Mouse (Mus musculus) ES-Bruce4 (cell line): ENCODE measurements around the gene Uts2r. TPM values are rescaled to one million over a fixed set of nuclear protein-coding genes. Genes with fewer than 3 reads are reported as not detected.
A peak's percentile ranks its signal among the peaks of the same experiment; 100 is the strongest.

ENCODE experiments used
- H3K27ac ChIP-seq: 2 replicates; pipeline ENCODE4 v1.5.1; 2012; ENCODE audit warnings: low read length, inconsistent platforms; ENCODE audit not compliant: insufficient read depth
- H3K27me3 ChIP-seq: 2 replicates; pipeline ENCODE4 v1.6.1; 2012; ENCODE audit warnings: mild to moderate bottlenecking, low read length, inconsistent platforms; ENCODE audit not compliant: control insufficient read depth, poor library complexity, insufficient read depth, severe bottlenecking
- H3K36me3 ChIP-seq: 2 replicates; pipeline ENCODE4 v1.6.1; 2012; ENCODE audit warnings: inconsistent platforms, mild to moderate bottlenecking, low read length, moderate library complexity; ENCODE audit not compliant: control insufficient read depth, poor library complexity, insufficient read depth, severe bottlenecking
- H3K4me1 ChIP-seq: one replicate; pipeline ENCODE4 v1.8.1; 2011; ENCODE audit warnings: low read length; ENCODE audit not compliant: control insufficient read depth, insufficient read depth
- H3K4me3 ChIP-seq: 2 replicates; pipeline ENCODE4 v1.5.1; 2011; ENCODE audit warnings: low read depth, mild to moderate bottlenecking, low read length
- H3K9ac ChIP-seq: 2 replicates; pipeline ENCODE4 v1.6.1; 2012; ENCODE audit warnings: low read depth, mild to moderate bottlenecking, inconsistent platforms; ENCODE audit not compliant: poor library complexity, severe bottlenecking
- H3K9me3 ChIP-seq: replicated peaks from 2 replicates; pipeline ENCODE4 v1.6.1; 2012; ENCODE audit warnings: mild to moderate bottlenecking, low read length, inconsistent platforms; ENCODE audit not compliant: control insufficient read depth, poor library complexity, insufficient read depth, severe bottlenecking
- CTCF ChIP-seq: IDR thresholded peaks from one replicate; pipeline ENCODE4 v1.8.1; 2011; ENCODE audit warnings: low read depth, low read length
- EP300 ChIP-seq: IDR thresholded peaks from 2 replicates; pipeline ENCODE4 v1.6.1; 2011; ENCODE audit warnings: low read depth, low read length; ENCODE audit not compliant: insufficient read depth
- POLR2A ChIP-seq: IDR thresholded peaks from one replicate; pipeline ENCODE4 v1.8.1; 2011; ENCODE audit warnings: low read length; ENCODE audit not compliant: insufficient read depth
- polyA plus RNA-seq: library from polyadenylated mRNA; stranded (reverse); fragments of >200 nt; gene quantifications from 2 replicates; pipeline ENCODE4 v1.2.4, GENCODE M21; 2011; ENCODE audit warnings: low read depth; ENCODE audit not compliant: missing spikeins, insufficient read depth, insufficient read length

Uts2r gene
- polyA plus RNA-seq, 1 experiment, result not detected

DNA sequence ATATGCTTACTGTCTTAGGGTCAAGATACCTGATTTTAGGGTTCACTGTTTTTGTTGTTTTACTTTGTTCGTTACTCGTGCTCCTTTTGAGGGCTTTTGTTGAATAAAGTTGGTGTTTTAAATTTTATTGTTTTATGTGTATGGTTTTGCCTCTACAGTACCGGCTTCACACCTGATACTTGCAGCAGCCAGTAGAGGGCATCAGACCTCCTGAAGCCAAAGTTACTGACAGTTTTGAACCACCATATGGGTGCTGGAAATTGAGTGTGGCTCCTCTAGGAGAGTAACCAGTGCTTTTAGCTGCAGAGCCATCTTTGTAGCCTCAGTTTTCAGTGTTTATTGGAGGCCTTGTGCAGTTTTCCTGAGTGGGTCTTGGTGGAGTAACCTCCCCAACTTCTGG lies 11.9 kb upstream of the Uts2r start:
- no peaks in the 10 kb centered on the region for H3K27me3 ChIP-seq
- H3K4me3 ChIP-seq, result no peak overlapping the region
- no peak overlapping the region for H3K9ac ChIP-seq
- H3K4me1 ChIP-seq, result no peaks in the 10 kb centered on the region
- H3K27ac ChIP-seq, result no peak overlapping the region
- H3K36me3 ChIP-seq, result no peaks in the 10 kb centered on the region; the same call in 1 of the 2 replicates
- H3K9me3 ChIP-seq, result no peaks in the 10 kb centered on the region
- peak; percentile 41 for TF ChIP-seq CTCF
- TF ChIP-seq EP300, result no peak

DNA sequence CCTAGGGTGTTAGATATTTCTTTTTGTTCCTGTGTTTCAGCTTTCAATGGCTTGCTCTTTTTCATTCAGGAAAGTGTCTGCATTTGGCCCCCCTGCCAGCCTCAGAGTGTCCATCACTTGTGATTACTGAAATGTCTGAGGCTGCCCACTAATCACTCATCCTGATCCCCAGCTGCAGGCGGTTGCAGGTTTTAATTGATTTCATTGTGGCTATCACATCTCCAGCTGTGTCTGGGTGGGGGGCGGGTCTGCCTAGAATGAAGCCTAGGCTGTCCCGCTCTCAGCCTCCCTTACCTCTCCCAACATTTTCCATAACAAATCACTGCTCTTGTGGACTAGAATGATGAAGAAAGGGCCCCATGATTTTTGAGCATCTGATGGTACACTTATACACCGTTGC lies 5.9 kb upstream of the Uts2r start:
- TF ChIP-seq POLR2A (no peak), CTCF (no peak), EP300 (no peak)
- H3K9ac ChIP-seq, result no peak overlapping the region
- no peaks in the 10 kb centered on the region for H3K4me1 ChIP-seq
- H3K9me3 ChIP-seq, result no peaks in the 10 kb centered on the region
- no peaks in the 10 kb centered on the region for H3K36me3 ChIP-seq
- peaks cover 6% of the 10 kb centered on the region for H3K27me3 ChIP-seq
- H3K27ac ChIP-seq, result no peak overlapping the region
- no peak overlapping the region for H3K4me3 ChIP-seq

DNA sequence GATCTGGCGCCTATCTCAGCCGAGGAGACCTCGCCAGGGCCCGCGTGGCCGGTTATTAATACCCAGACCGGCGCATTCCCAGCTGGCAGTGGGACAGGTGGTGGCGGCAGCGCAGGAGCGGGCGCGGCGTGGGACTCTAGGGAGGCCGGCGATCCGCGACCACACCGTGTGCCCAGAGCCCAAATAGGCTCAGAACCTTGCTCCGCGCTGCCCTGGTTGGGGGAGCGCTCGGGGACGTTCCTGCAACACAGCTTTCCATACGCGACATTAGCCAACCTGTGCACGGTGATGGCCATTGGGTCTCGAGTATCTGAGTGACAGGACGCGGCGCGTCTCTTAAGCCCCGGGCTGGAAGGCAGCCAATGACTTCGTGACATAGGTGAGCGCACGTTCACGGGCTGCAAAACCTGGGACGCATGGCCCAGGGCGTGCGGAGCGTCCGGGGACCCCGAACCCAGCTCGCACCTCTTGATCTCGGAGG lies 3.6 kb upstream of the Uts2r start:
- TF ChIP-seq POLR2A (no peak), EP300 (no peak)
- Histone ChIP-seq H3K36me3 (no peaks in the 10 kb centered on the region), H3K27ac (no peak overlapping the region), H3K9ac (peak overlapping the region; percentile 9; the same call in 1 of the 2 replicates), H3K27me3 (peaks cover 6% of the 10 kb centered on the region), H3K9me3 (no peaks in the 10 kb centered on the region), H3K4me3 (peak overlapping the region; percentile 45), H3K4me1 (no peaks in the 10 kb centered on the region)

DNA sequence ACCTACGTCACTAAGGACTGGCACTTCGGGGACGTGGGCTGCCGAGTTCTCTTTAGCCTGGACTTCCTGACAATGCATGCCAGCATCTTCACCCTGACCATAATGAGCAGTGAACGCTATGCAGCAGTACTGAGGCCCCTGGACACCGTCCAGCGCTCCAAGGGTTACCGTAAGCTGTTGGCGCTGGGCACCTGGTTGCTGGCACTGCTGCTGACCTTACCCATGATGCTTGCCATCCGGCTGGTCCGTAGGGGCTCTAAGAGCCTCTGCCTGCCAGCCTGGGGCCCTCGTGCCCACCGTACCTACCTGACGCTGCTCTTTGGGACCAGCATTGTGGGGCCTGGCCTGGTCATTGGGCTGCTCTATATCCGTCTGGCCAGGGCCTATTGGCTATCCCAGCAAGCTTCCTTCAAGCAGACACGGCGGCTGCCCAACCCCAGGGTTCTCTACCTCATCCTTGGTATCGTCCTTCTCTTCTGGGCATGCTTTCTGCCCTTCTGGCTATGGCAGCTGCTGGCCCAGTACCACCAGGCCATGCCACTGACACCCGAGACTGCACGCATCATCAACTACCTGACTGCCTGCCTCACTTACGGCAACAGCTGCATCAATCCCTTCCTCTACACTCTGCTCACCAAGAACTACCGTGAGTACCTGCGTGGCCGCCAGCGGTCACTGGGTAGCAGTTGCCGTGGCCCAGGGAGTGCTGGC lies 720 bp downstream of the Uts2r start:
- Histone ChIP-seq H3K9me3 (no peaks in the 10 kb centered on the region), H3K4me1 (no peaks in the 10 kb centered on the region), H3K27me3 (peaks cover 6% of the 10 kb centered on the region), H3K36me3 (no peaks in the 10 kb centered on the region), H3K4me3 (no peak overlapping the region), H3K27ac (no peak overlapping the region), H3K9ac (no peak overlapping the region)
- TF ChIP-seq POLR2A (no peak), EP300 (no peak), CTCF (no peak)

DNA sequence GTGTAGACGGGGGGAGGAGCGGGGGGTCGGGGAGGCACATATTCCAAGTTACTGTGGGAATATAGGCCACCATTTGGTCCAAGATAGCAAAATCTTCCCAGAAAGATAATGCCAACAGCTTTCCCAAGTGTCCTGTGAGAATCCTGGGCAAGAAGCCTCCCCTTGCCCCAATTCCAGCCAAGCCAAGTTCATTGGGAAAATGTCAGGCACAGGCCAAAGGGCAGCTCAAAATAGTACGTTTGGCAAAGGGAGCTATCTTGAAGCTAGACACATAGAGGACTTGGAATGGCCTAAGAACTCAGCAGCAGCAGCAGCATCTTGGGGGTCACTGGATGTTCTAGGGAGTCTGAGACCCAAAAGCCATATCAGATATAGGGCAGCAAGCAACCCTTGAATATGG lies 3.7 kb downstream of the Uts2r start:
- H3K27ac ChIP-seq, result no peak overlapping the region
- H3K4me3 ChIP-seq, result no peak overlapping the region
- H3K36me3 ChIP-seq, result no peaks in the 10 kb centered on the region
- H3K27me3 ChIP-seq, result no peaks in the 10 kb centered on the region
- no peaks in the 10 kb centered on the region for H3K4me1 ChIP-seq
- H3K9me3 ChIP-seq, result no peaks in the 10 kb centered on the region
- TF ChIP-seq EP300, result no peak
- no peak for TF ChIP-seq POLR2A
- TF ChIP-seq CTCF, result no peak
- H3K9ac ChIP-seq, result no peak overlapping the region

DNA sequence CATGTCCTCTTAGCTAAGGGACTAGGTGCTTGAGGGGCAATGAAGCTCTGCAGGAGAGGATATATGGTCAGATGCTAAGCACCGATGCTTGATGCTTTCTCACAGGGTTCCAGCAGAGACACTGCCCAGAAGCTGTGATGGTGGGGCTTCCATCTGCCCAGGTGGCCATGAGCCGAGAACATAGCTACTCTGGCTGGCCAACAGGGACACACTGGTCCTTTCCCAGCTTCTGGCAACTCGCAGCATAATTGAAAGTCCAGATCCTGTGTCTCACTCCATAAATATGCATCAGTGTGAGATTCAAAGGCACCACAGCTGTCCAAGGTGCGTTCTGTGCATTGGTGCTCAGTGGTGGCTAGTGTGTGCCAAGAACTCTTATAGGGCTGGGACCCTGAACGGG lies 13.1 kb downstream of the Uts2r start:
- Histone ChIP-seq H3K27me3 (no peaks in the 10 kb centered on the region), H3K9me3 (no peaks in the 10 kb centered on the region), H3K4me1 (no peaks in the 10 kb centered on the region), H3K36me3 (no peaks in the 10 kb centered on the region), H3K27ac (no peak overlapping the region), H3K4me3 (no peak overlapping the region), H3K9ac (no peak overlapping the region)
- TF ChIP-seq CTCF, result no peak
- TF ChIP-seq EP300, result no peak
- no peak for TF ChIP-seq POLR2A
